Mouse (Mus musculus) CH12.LX (cell line): ENCODE data around the gene Mrpl51.

Experiments
- CTCF ChIP-seq, 2 experiments: IDR thresholded peaks in 1 of 2; conservative IDR thresholded peaks in 1 of 2; 2 replicates each; pipeline ENCODE4 v1.5.1; 2011 to 2012; ENCODE audit warnings: low read depth in 2 of 2, low read length in 2 of 2, improper control_type of control experiment in 1 of 2, inconsistent platforms in 1 of 2, mild to moderate bottlenecking in 1 of 2, moderate library complexity in 1 of 2
- JUN ChIP-seq: IDR thresholded peaks from 2 replicates; pipeline ENCODE4 v1.6.1; 2011; ENCODE audit warnings: low read depth, mild to moderate bottlenecking, low read length, improper control_type of control experiment, moderate library complexity; ENCODE audit not compliant: insufficient read depth
- TCF12 ChIP-seq: IDR thresholded peaks from 2 replicates; pipeline ENCODE4 v1.6.1; 2014; ENCODE audit warnings: low read depth, mild to moderate bottlenecking, inconsistent platforms, low read length, improper control_type of control experiment
- ZKSCAN1 ChIP-seq: IDR thresholded peaks from 2 replicates; pipeline ENCODE4 v1.6.1; 2012; ENCODE audit warnings: low read depth, inconsistent platforms, low read length, improper control_type of control experiment, borderline replicate concordance
- ZNF384 ChIP-seq: IDR thresholded peaks from 2 replicates; pipeline ENCODE4 v1.6.1; 2012; ENCODE audit warnings: low read depth, low read length, improper control_type of control experiment, inconsistent platforms

GRCm38 (mm10) chr6:125231117-125232044 lies 39.8 kb downstream of the Mrpl51 start, which contains the start of gene Tapbpl:
- TF ChIP-seq CTCF (conservative IDR thresholded peaks at IDR 0.05 in 1 of 2, IDR thresholded peaks at IDR 0.05 in 1 of 2; ENCODE audit: low read depth in 2 of 2, low read length in 2 of 2) (no peak), TCF12 (peak; percentile 55), ZNF384 (no peak), ZKSCAN1 (no peak), JUN (no peak)
